Mouse (Mus musculus) embryonic facial prominence, embryonic 12.5 days (tissue): ENCODE measurements around the gene Acat3. TPM values are rescaled to one million over a fixed set of nuclear protein-coding genes. Genes with fewer than 3 reads are reported as not detected.
"Not testable (repeated sequence)": the region's sequence is repeated elsewhere in the genome, so short reads cannot be mapped to it uniquely, and the experiment has no call there.

Experiments
- ATAC-seq: fragments of 200-750 bp; cut with Nextera tagmentation; 2 replicates; pipeline ENCODE4 v1.8.0; 2017; ENCODE audit not compliant: insufficient number of reproducible peaks, insufficient read depth, low FRiP score, low TSS enrichment
- H3K27ac ChIP-seq: fragments of 300-500 bp; sonication (generic); 2 replicates; pipeline ENCODE4 v1.5.1; 2016; ENCODE audit warnings: mild to moderate bottlenecking
- H3K27me3 ChIP-seq: fragments of 300-500 bp; sonication (generic); 2 replicates; pipeline ENCODE4 v1.6.1; 2016; ENCODE audit warnings: mild to moderate bottlenecking, moderate library complexity
- H3K36me3 ChIP-seq: fragments of 300-500 bp; sonication (generic); 2 replicates; pipeline ENCODE4 v1.6.1; 2016; ENCODE audit warnings: mild to moderate bottlenecking
- H3K4me1 ChIP-seq: fragments of 300-500 bp; sonication (generic); 2 replicates; pipeline ENCODE4 v1.6.1; 2016
- H3K4me2 ChIP-seq: fragments of 300-500 bp; sonication (generic); replicated peaks from 2 replicates; pipeline ENCODE4 v1.6.1; 2016; ENCODE audit warnings: mild to moderate bottlenecking, moderate library complexity
- H3K4me3 ChIP-seq: fragments of 300-500 bp; sonication (generic); 2 replicates; pipeline ENCODE4 v1.5.1; 2016; ENCODE audit warnings: mild to moderate bottlenecking
- H3K9ac ChIP-seq: fragments of 300-500 bp; sonication (generic); 2 replicates; pipeline ENCODE4 v1.6.1; 2016; ENCODE audit warnings: mild to moderate bottlenecking, moderate library complexity
- H3K9me3 ChIP-seq: fragments of 300-500 bp; sonication (generic); 2 replicates; pipeline ENCODE4 v1.6.1; 2016; ENCODE audit warnings: mild to moderate bottlenecking, moderate library complexity
- WGBS: fragments of 180-500 bp; shearing (Covaris S2); methylation state at CpG from one replicate; pipeline ENCODE4 v1.1.7; 2016; 5-methylcytosine and 5-hydroxymethylcytosine counted together
- polyA plus RNA-seq: library from polyadenylated mRNA; unstranded; fragments of >200 nt; fragmentation: Nextera tagmentation; extraction: Ambion mirVana; gene quantifications from 2 replicates; pipeline ENCODE4 v1.2.1, GENCODE M21; 2016

Gene Acat3
- 1.0 and 1.4 TPM in 2 replicates for polyA plus RNA-seq

GRCm38 (mm10) chr17:12940151-12940805 is at the start of gene Acat3:
TSS of gene Acat3 (minus strand) at chr17:12940600.
- H3K4me3 ChIP-seq: peak within 1 kb of the TSS; percentile 23
- H3K27me3 ChIP-seq: no peaks in the 10 kb centered on the region
- peaks cover 3% of the 10 kb centered on the region; the same call in 1 of the 2 replicates for H3K4me1 ChIP-seq
- H3K9me3 ChIP-seq: no peaks in the 10 kb centered on the region
- H3K36me3 ChIP-seq: peaks cover 26% of the 10 kb centered on the region
- peak within 1 kb of the TSS; percentile 5; the same call in 1 of the 2 replicates for H3K9ac ChIP-seq
- peak within 1 kb of the TSS; percentile 50 for H3K4me2 ChIP-seq
- H3K27ac ChIP-seq: no peak within 1 kb of the TSS
- WGBS: 16% methylated on average over 27 of the region's 27 CpGs
- ATAC-seq: peak; percentile 84; the same call in 1 of the 2 replicates

DNA sequence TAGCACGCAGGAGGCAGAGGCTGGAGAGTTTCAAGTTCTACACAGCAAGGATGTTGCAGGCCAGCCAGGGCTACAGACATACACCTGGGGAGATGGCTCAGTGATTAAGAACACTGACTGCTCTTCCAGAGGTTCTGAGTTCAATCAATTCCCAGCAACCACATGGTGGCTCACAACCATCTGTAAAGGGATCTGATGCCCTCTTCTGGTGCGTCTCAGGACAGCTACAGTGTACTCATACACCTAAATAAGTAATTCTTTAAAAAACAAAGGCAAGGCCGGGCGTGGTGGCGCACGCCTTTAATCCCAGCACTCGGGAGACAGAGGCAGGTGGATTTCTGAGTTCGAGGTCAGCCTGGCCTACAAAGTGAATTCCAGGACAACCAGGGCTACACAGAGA is 47.7 kb upstream of the Acat3 start:
- H3K4me2 ChIP-seq, H3K27ac ChIP-seq, H3K4me1 ChIP-seq, H3K9me3 ChIP-seq, H3K27me3 ChIP-seq, H3K9ac ChIP-seq, H3K4me3 ChIP-seq, ATAC-seq: not testable (repeated sequence)
- 95% methylated on average over 8 of the region's 8 CpGs for WGBS
- peaks cover 27% of the 10 kb centered on the region for H3K36me3 ChIP-seq

- H3K4me2 ChIP-seq: no peak overlapping the region
- H3K36me3 ChIP-seq: peaks cover 57% of the 10 kb centered on the region
- no peak for ATAC-seq
- H3K27me3 ChIP-seq: no peaks in the 10 kb centered on the region
- no peaks in the 10 kb centered on the region for H3K9me3 ChIP-seq
- WGBS: 72% methylated on average over 2 of the region's 2 CpGs
- no peak overlapping the region for H3K27ac ChIP-seq
- no peak overlapping the region for H3K4me3 ChIP-seq
- H3K4me1 ChIP-seq: no peaks in the 10 kb centered on the region
- H3K9ac ChIP-seq: no peak overlapping the region
Measured at GRCm38 (mm10) chr17:12983988-12984387, 43.6 kb upstream of the Acat3 start.

DNA sequence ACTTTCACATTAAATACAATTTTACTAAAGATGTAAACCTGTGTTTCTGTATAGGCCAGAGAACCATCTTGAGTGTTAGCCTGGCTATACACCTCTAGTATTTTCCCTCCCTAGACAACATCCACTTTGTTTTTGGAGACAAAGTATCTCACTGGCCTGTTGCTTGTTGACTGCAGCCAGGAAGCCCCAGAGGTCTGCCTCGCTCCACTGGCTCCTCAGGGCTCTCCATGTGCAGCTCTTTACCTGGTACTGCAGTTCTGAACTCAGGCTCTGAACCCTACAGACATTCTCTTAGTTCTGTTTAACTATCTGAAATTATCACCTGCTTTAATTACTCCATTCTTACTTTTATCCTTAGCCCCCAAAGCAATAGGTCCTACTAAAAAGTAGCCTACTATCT is 38.1 kb upstream of the Acat3 start:
- no peak overlapping the region for H3K27ac ChIP-seq
- H3K4me2 ChIP-seq: no peak overlapping the region
- WGBS: 97% methylated on average over 1 of the region's 1 CpGs
- ATAC-seq: no peak
- H3K4me3 ChIP-seq: no peak overlapping the region
- no peaks in the 10 kb centered on the region for H3K4me1 ChIP-seq
- H3K36me3 ChIP-seq: peaks cover 65% of the 10 kb centered on the region
- H3K27me3 ChIP-seq: no peaks in the 10 kb centered on the region
- H3K9me3 ChIP-seq: no peaks in the 10 kb centered on the region
- no peak overlapping the region for H3K9ac ChIP-seq

- no peak for ATAC-seq
- Histone ChIP-seq H3K36me3 (peaks cover 49% of the 10 kb centered on the region), H3K4me2 (no peak overlapping the region), H3K27me3 (no peaks in the 10 kb centered on the region), H3K4me3 (no peak overlapping the region), H3K27ac (no peak overlapping the region), H3K9me3 (no peaks in the 10 kb centered on the region), H3K9ac (no peak overlapping the region), H3K4me1 (no peaks in the 10 kb centered on the region)
- WGBS: 86% methylated on average over 2 of the region's 2 CpGs
Measured at GRCm38 (mm10) chr17:12973851-12974250, 33.5 kb upstream of the Acat3 start.

DNA sequence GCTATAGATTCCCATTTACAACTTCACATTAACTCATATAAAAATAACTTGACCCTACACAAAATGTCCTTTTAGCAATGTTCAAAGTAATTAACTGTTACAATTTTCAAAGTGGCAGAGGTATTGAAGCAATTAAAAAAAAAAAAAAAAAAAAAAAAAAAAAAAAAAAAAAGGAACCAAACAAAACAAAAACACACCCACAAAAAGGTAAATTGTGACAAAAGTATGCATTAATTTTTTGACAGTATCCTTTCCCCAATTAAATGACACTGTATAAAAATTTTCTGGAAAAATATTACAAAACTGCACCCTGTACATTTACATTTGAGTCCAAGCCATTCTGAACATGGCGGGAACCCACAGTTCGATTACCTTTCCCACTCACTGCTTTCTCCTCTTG is 26.8 kb upstream of the Acat3 start:
- H3K4me1 ChIP-seq: no peaks in the 10 kb centered on the region
- peaks cover 35% of the 10 kb centered on the region for H3K36me3 ChIP-seq
- 87% methylated on average over 2 of the region's 2 CpGs for WGBS
- no peaks in the 10 kb centered on the region for H3K27me3 ChIP-seq
- no peaks in the 10 kb centered on the region for H3K9me3 ChIP-seq
- H3K9ac ChIP-seq: no peak overlapping the region
- H3K4me3 ChIP-seq: no peak overlapping the region
- no peak for ATAC-seq
- H3K4me2 ChIP-seq: no peak overlapping the region
- no peak overlapping the region for H3K27ac ChIP-seq

DNA sequence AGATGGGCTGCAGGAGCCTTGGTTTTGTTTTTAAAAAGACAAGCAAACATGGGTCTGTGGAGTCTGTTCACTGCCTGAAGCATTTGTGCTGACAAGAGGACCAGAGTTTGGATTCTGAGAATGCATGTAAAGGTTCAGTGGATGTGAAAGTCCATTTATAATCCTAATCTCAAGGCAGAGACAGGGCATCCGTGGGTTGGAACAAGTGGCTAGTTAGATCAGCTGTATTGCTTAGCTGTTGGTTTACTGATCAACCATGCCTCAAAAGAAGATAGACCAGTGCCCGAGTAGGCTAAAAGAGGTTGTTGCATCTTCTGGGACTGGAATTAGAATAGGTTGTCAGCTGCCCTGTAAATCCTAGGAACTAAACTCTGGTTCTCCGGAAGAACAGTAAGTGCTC is 23.1 kb upstream of the Acat3 start:
- peak overlapping the region; percentile 17; the same call in 1 of the 2 replicates for H3K27ac ChIP-seq
- WGBS: 88% methylated on average over 3 of the region's 3 CpGs
- no peak for ATAC-seq

GRCm38 (mm10) chr17:12960331-12960873 is 20.0 kb upstream of the Acat3 start, which contains the start of gene Acat2:
TSS of gene Acat2 (minus strand) at chr17:12960747.
- H3K4me3 ChIP-seq: peak within 1 kb of the TSS; percentile 64
- peak within 1 kb of the TSS; percentile 67 for H3K9ac ChIP-seq
- ATAC-seq: peak; percentile 98
- peaks cover 19% of the 10 kb centered on the region for H3K36me3 ChIP-seq
- WGBS: 0% methylated on average over 42 of the region's 42 CpGs
- peaks cover 7% of the 10 kb centered on the region; the same call in 1 of the 2 replicates for H3K4me1 ChIP-seq
- no peaks in the 10 kb centered on the region for H3K27me3 ChIP-seq
- H3K9me3 ChIP-seq: no peaks in the 10 kb centered on the region
- peak within 1 kb of the TSS; percentile 87 for H3K27ac ChIP-seq
- peak within 1 kb of the TSS; percentile 67 for H3K4me2 ChIP-seq

More for the DNA sequence above, 23.1 kb upstream of the Acat3 start:
- Histone ChIP-seq H3K4me2 (no peak overlapping the region), H3K27me3 (no peaks in the 10 kb centered on the region), H3K4me1 (peaks cover 7% of the 10 kb centered on the region; the same call in 1 of the 2 replicates), H3K9ac (no peak overlapping the region), H3K9me3 (no peaks in the 10 kb centered on the region), H3K4me3 (no peak overlapping the region), H3K36me3 (peaks cover 23% of the 10 kb centered on the region)

DNA sequence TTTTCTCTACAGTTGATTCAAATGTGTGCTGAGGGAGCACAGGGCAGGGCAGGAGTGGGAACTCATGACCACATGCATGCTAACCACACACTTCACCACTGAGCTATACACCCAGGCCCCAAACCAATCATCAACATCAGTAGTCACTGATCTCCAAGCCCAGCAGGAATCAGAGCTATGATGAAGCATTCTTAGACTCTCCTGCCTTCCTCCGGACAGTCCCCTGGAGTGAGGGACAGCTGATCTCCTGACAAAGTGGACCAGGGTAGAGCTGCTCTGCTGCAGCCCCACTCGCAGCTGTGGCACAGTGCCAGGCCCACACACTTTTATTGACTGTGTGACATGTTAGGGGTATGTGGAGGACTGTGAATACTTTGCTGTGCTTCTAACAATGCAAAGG is 19.0 kb upstream of the Acat3 start:
- H3K9ac ChIP-seq, ATAC-seq, H3K9me3 ChIP-seq, H3K4me3 ChIP-seq, H3K27ac ChIP-seq, H3K4me1 ChIP-seq, H3K27me3 ChIP-seq: not testable (repeated sequence)
- peaks cover 19% of the 10 kb centered on the region for H3K36me3 ChIP-seq
- WGBS: 33% methylated on average over 2 of the region's 2 CpGs
- peak overlapping the region; percentile 42 for H3K4me2 ChIP-seq

- H3K27me3 ChIP-seq: no peaks in the 10 kb centered on the region
- no peak overlapping the region for H3K4me3 ChIP-seq
- no peak overlapping the region for H3K27ac ChIP-seq
- H3K4me1 ChIP-seq: peaks cover 7% of the 10 kb centered on the region; the same call in 1 of the 2 replicates
- WGBS: 94% methylated on average over 8 of the region's 8 CpGs
- H3K9ac ChIP-seq: no peak overlapping the region
- no peak overlapping the region for H3K4me2 ChIP-seq
- ATAC-seq: no peak
- peaks cover 39% of the 10 kb centered on the region for H3K36me3 ChIP-seq
- no peaks in the 10 kb centered on the region for H3K9me3 ChIP-seq
Measured at GRCm38 (mm10) chr17:12956664-12957063, 16.3 kb upstream of the Acat3 start.

DNA sequence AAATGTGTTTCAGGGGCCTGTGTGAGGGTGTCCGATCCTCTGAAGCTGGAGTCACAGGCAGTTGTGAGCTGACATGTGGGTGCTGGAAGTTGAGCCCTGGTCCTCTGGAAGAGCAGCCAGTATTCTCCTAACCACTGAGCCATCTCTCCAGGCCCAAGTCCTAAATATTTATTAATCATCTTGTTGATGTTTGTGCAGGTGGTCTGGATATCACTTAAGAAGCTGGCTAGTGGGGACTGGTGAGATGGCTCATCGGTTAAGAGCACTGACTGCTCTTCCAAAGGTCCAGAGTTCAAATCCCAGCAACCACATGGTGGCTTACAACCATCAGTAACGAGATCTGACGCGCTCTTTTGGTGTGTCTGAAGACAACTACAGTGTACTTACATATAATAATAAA is 9.3 kb upstream of the Acat3 start:
- Histone ChIP-seq H3K27me3 (no peaks in the 10 kb centered on the region), H3K4me3 (no peak overlapping the region), H3K27ac (no peak overlapping the region), H3K9me3 (no peaks in the 10 kb centered on the region), H3K9ac (no peak overlapping the region), H3K36me3 (peaks cover 68% of the 10 kb centered on the region), H3K4me1 (no peaks in the 10 kb centered on the region), H3K4me2 (no peak overlapping the region)
- 94% methylated on average over 5 of the region's 5 CpGs for WGBS
- ATAC-seq: no peak

GRCm38 (mm10) chr17:12942459-12943162 is 2.2 kb upstream of the Acat3 start:
- Histone ChIP-seq H3K4me1 (peaks cover 3% of the 10 kb centered on the region; the same call in 1 of the 2 replicates), H3K27me3 (no peaks in the 10 kb centered on the region), H3K4me2 (no peak overlapping the region), H3K4me3 (no peak overlapping the region), H3K36me3 (peaks cover 38% of the 10 kb centered on the region), H3K9ac (no peak overlapping the region), H3K27ac (no peak overlapping the region), H3K9me3 (no peaks in the 10 kb centered on the region)
- ATAC-seq: no peak
- WGBS: 90% methylated on average over 6 of the region's 6 CpGs
